Mouse (Mus musculus): ENCODE measurements around the gene Crisp2. TPM values are rescaled to one million over a fixed set of nuclear protein-coding genes. Genes with fewer than 3 reads are reported as not detected.

Crisp2 gene
- polyA plus RNA-seq (2015; fragmentation: Nextera tagmentation; extraction: Ambion mirVana) = 0.10 TPM in 1 of 2 replicates, not detected in the other

- Histone ChIP-seq H3K9me3 (ENCODE audit: control insufficient read depth, low read length) (no peaks in the 10 kb centered on the region), H3K9ac (ENCODE audit: low read depth, low read length) (no peak within 1 kb of the TSS), H3K4me1 (ENCODE audit: control insufficient read depth, insufficient read depth, low read length) (no peaks in the 10 kb centered on the region), H3K27me3 (replicated peaks; ENCODE audit: control insufficient read depth, insufficient read depth, low read length) (no peaks in the 10 kb centered on the region), H3K27ac (ENCODE audit: low read length) (no peak within 1 kb of the TSS), H3K4me3 (ENCODE audit: low read length) (no peak within 1 kb of the TSS), H3K36me3 (ENCODE audit: control insufficient read depth, insufficient read depth, low read length) (no peaks in the 10 kb centered on the region), H3K4me2 (ENCODE audit: low read depth, low read length) (no peak within 1 kb of the TSS)
- peak; percentile 52; the same call in 1 of the 2 replicates for ATAC-seq
- 53% methylated on average over 2 of the region's 2 CpGs for WGBS
These were observed at the start of gene Crisp2 for GRCm38 (mm10) chr17:40806953-40807572. Gene Crisp2 (minus strand): TSS chr17:40807003.

GRCm38 (mm10) chr17:40855065-40855464 lies 48.3 kb upstream of the Crisp2 start:
- Histone ChIP-seq H3K4me3 (ENCODE audit: low read length) (no peak overlapping the region), H3K27ac (ENCODE audit: low read length) (no peak overlapping the region), H3K4me2 (ENCODE audit: low read depth, low read length) (no peak overlapping the region), H3K4me1 (ENCODE audit: control insufficient read depth, insufficient read depth, low read length) (no peaks in the 10 kb centered on the region), H3K9me3 (ENCODE audit: control insufficient read depth, low read length) (no peaks in the 10 kb centered on the region), H3K9ac (ENCODE audit: low read depth, low read length) (no peak overlapping the region), H3K36me3 (ENCODE audit: control insufficient read depth, insufficient read depth, low read length) (no peaks in the 10 kb centered on the region), H3K27me3 (replicated peaks; ENCODE audit: control insufficient read depth, insufficient read depth, low read length) (no peaks in the 10 kb centered on the region)
- no peak for ATAC-seq

- H3K36me3 ChIP-seq (ENCODE audit: control insufficient read depth, insufficient read depth, low read length) = no peaks in the 10 kb centered on the region
- peak; percentile 73 for ATAC-seq
- H3K4me2 ChIP-seq (ENCODE audit: low read depth, low read length) = no peak overlapping the region
- no peaks in the 10 kb centered on the region for H3K9me3 ChIP-seq (ENCODE audit: control insufficient read depth, low read length)
- no peaks in the 10 kb centered on the region for H3K4me1 ChIP-seq (ENCODE audit: control insufficient read depth, insufficient read depth, low read length)
- no peak overlapping the region for H3K27ac ChIP-seq (ENCODE audit: low read length)
- no peaks in the 10 kb centered on the region for H3K27me3 ChIP-seq (replicated peaks; ENCODE audit: control insufficient read depth, insufficient read depth, low read length)
- H3K9ac ChIP-seq (ENCODE audit: low read depth, low read length) = no peak overlapping the region
- H3K4me3 ChIP-seq (ENCODE audit: low read length) = no peak overlapping the region
These were observed 30.5 kb upstream of the Crisp2 start for GRCm38 (mm10) chr17:40837308-40837707.

GRCm38 (mm10) chr17:40831870-40832269 lies 25.1 kb upstream of the Crisp2 start:
- Histone ChIP-seq H3K27ac (ENCODE audit: low read length) (no peak overlapping the region), H3K36me3 (ENCODE audit: control insufficient read depth, insufficient read depth, low read length) (no peaks in the 10 kb centered on the region), H3K4me2 (ENCODE audit: low read depth, low read length) (no peak overlapping the region), H3K9me3 (ENCODE audit: control insufficient read depth, low read length) (no peaks in the 10 kb centered on the region), H3K4me1 (ENCODE audit: control insufficient read depth, insufficient read depth, low read length) (no peaks in the 10 kb centered on the region), H3K9ac (ENCODE audit: low read depth, low read length) (no peak overlapping the region), H3K4me3 (ENCODE audit: low read length) (no peak overlapping the region), H3K27me3 (replicated peaks; ENCODE audit: control insufficient read depth, insufficient read depth, low read length) (no peaks in the 10 kb centered on the region)
- no peak for ATAC-seq
- 46% methylated on average over 2 of the region's 2 CpGs for WGBS

- no peak overlapping the region for H3K4me2 ChIP-seq (ENCODE audit: low read depth, low read length)
- H3K27me3 ChIP-seq (replicated peaks; ENCODE audit: control insufficient read depth, insufficient read depth, low read length) = no peaks in the 10 kb centered on the region
- H3K9ac ChIP-seq (ENCODE audit: low read depth, low read length) = no peak overlapping the region
- H3K4me1 ChIP-seq (ENCODE audit: control insufficient read depth, insufficient read depth, low read length) = no peaks in the 10 kb centered on the region
- 59% methylated on average over 8 of the region's 8 CpGs for WGBS
- no peaks in the 10 kb centered on the region for H3K9me3 ChIP-seq (ENCODE audit: control insufficient read depth, low read length)
- ATAC-seq = no peak
- no peak overlapping the region for H3K27ac ChIP-seq (ENCODE audit: low read length)
- no peaks in the 10 kb centered on the region for H3K36me3 ChIP-seq (ENCODE audit: control insufficient read depth, insufficient read depth, low read length)
- H3K4me3 ChIP-seq (ENCODE audit: low read length) = no peak overlapping the region
These were observed 17.7 kb upstream of the Crisp2 start for GRCm38 (mm10) chr17:40824549-40824948.

DNA sequence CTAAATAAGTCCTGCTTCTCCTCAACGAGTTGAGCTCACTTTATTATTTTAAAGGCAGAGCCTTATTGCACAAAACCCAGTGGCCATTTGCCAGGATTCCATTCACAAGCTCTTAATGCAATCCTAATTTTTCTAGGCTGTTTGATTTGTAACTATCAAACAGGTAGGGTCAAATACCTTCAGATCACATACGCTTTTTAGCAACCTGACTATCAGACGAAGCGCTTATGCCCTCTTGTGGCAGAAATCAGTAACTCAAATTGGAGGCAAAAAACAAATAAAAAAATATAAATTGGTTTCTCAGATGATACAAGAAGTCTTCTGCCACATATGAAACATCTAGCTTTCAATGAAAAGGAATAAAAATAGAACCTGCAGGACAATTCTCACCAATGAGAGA lies 17.0 kb upstream of the Crisp2 start:
- no peaks in the 10 kb centered on the region for H3K36me3 ChIP-seq (ENCODE audit: control insufficient read depth, insufficient read depth, low read length)
- H3K27ac ChIP-seq (ENCODE audit: low read length) = no peak overlapping the region
- 19% methylated on average over 4 of the region's 4 CpGs for WGBS
- no peaks in the 10 kb centered on the region for H3K4me1 ChIP-seq (ENCODE audit: control insufficient read depth, insufficient read depth, low read length)
- ATAC-seq = no peak
- H3K9me3 ChIP-seq (ENCODE audit: control insufficient read depth, low read length) = no peaks in the 10 kb centered on the region
- no peak overlapping the region for H3K9ac ChIP-seq (ENCODE audit: low read depth, low read length)
- H3K4me3 ChIP-seq (ENCODE audit: low read length) = no peak overlapping the region
- H3K27me3 ChIP-seq (replicated peaks; ENCODE audit: control insufficient read depth, insufficient read depth, low read length) = no peaks in the 10 kb centered on the region
- no peak overlapping the region for H3K4me2 ChIP-seq (ENCODE audit: low read depth, low read length)

DNA sequence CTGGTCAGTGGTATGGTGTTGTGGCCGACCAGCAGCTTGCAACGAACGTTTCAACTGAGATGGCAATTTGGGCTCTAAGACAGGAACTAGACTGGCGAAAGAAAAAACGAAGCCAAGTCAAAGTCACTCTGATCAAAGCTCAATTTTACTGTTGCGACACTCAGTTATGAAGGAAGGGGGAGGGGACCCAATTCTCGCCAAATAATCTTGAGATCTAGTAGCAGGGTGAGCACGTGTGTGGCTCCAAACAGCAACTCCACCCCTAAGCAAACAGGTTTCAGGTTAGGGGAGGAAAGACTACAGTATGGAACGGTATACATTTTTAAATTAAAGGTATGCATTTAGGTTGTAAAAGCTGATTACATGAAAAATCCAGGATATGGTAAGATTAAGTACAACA lies 14.7 kb upstream of the Crisp2 start:
- Histone ChIP-seq H3K9me3 (ENCODE audit: control insufficient read depth, low read length) (no peaks in the 10 kb centered on the region), H3K9ac (ENCODE audit: low read depth, low read length) (no peak overlapping the region), H3K4me2 (ENCODE audit: low read depth, low read length) (no peak overlapping the region), H3K27ac (ENCODE audit: low read length) (no peak overlapping the region), H3K36me3 (ENCODE audit: control insufficient read depth, insufficient read depth, low read length) (no peaks in the 10 kb centered on the region), H3K4me3 (ENCODE audit: low read length) (no peak overlapping the region), H3K27me3 (replicated peaks; ENCODE audit: control insufficient read depth, insufficient read depth, low read length) (no peaks in the 10 kb centered on the region), H3K4me1 (ENCODE audit: control insufficient read depth, insufficient read depth, low read length) (no peaks in the 10 kb centered on the region)
- peak; percentile 73; the same call in 1 of the 2 replicates for ATAC-seq
- 66% methylated on average over 9 of the region's 9 CpGs for WGBS

- no peaks in the 10 kb centered on the region for H3K4me1 ChIP-seq (ENCODE audit: control insufficient read depth, insufficient read depth, low read length)
- no peak for ATAC-seq
- WGBS = 66% methylated on average over 4 of the region's 4 CpGs
- no peak overlapping the region for H3K9ac ChIP-seq (ENCODE audit: low read depth, low read length)
- no peaks in the 10 kb centered on the region for H3K9me3 ChIP-seq (ENCODE audit: control insufficient read depth, low read length)
- no peak overlapping the region for H3K4me3 ChIP-seq (ENCODE audit: low read length)
- no peak overlapping the region for H3K4me2 ChIP-seq (ENCODE audit: low read depth, low read length)
- H3K27ac ChIP-seq (ENCODE audit: low read length) = no peak overlapping the region
- H3K27me3 ChIP-seq (replicated peaks; ENCODE audit: control insufficient read depth, insufficient read depth, low read length) = no peaks in the 10 kb centered on the region
- no peaks in the 10 kb centered on the region for H3K36me3 ChIP-seq (ENCODE audit: control insufficient read depth, insufficient read depth, low read length)
These were observed 10.6 kb upstream of the Crisp2 start for GRCm38 (mm10) chr17:40817340-40817943.

DNA sequence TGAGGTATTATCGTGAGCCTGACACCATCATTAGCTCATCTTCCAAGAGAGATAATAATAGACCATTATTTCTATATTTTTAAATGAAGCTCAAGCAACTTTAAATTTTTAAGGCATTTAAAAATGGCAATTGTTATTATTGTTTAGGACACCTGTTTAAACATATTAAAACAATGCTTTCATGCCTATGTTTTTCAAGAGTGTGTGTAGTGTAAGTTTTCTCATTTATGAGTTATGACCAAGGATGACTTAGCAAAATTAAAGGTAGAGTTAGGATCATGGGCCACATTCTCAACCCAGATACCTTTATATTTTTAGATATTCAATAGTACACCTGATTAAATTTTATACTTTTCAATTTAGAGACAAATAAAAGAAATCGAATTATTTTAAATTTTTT lies 5.5 kb upstream of the Crisp2 start:
- no peak for ATAC-seq
- WGBS = 70% methylated on average over 2 of the region's 2 CpGs
- no peak overlapping the region for H3K4me2 ChIP-seq (ENCODE audit: low read depth, low read length)
- no peaks in the 10 kb centered on the region for H3K4me1 ChIP-seq (ENCODE audit: control insufficient read depth, insufficient read depth, low read length)
- H3K27ac ChIP-seq (ENCODE audit: low read length) = no peak overlapping the region
- no peak overlapping the region for H3K9ac ChIP-seq (ENCODE audit: low read depth, low read length)
- H3K27me3 ChIP-seq (replicated peaks; ENCODE audit: control insufficient read depth, insufficient read depth, low read length) = no peaks in the 10 kb centered on the region
- no peaks in the 10 kb centered on the region for H3K36me3 ChIP-seq (ENCODE audit: control insufficient read depth, insufficient read depth, low read length)
- no peak overlapping the region for H3K4me3 ChIP-seq (ENCODE audit: low read length)
- no peaks in the 10 kb centered on the region for H3K9me3 ChIP-seq (ENCODE audit: control insufficient read depth, low read length)

- Histone ChIP-seq H3K27me3 (replicated peaks; ENCODE audit: control insufficient read depth, insufficient read depth, low read length) (no peaks in the 10 kb centered on the region), H3K4me2 (ENCODE audit: low read depth, low read length) (no peak overlapping the region), H3K9me3 (ENCODE audit: control insufficient read depth, low read length) (no peaks in the 10 kb centered on the region), H3K9ac (ENCODE audit: low read depth, low read length) (no peak overlapping the region), H3K4me3 (ENCODE audit: low read length) (no peak overlapping the region), H3K27ac (ENCODE audit: low read length) (no peak overlapping the region), H3K36me3 (ENCODE audit: control insufficient read depth, insufficient read depth, low read length) (no peaks in the 10 kb centered on the region), H3K4me1 (ENCODE audit: control insufficient read depth, insufficient read depth, low read length) (no peaks in the 10 kb centered on the region)
- WGBS = 90% methylated on average over 1 of the region's 1 CpGs
- ATAC-seq = no peak
These were observed 4.8 kb upstream of the Crisp2 start for GRCm38 (mm10) chr17:40811560-40811959.
